Mouse (Mus musculus): ENCODE data around the gene Hunk. TPM values are rescaled to one million over a fixed set of nuclear protein-coding genes. Genes with fewer than 3 reads are reported as not detected.

Gene Hunk
- polyA plus RNA-seq, 1 experiment = 0.40 TPM

- no peak overlapping the region for H3K27ac ChIP-seq (ENCODE audit: insufficient read depth, low read length)
- peaks cover 5% of the 10 kb centered on the region; the same call in 1 of the 2 replicates for H3K4me1 ChIP-seq (ENCODE audit: control insufficient read depth, insufficient read depth, insufficient read length)
- peaks cover 21% of the 10 kb centered on the region for H3K27me3 ChIP-seq (ENCODE audit: control insufficient read depth, insufficient read depth, low read length)
- H3K36me3 ChIP-seq (ENCODE audit: control insufficient read depth, insufficient read depth, low read length) = no peaks in the 10 kb centered on the region
- H3K4me3 ChIP-seq (ENCODE audit: extremely low read depth, insufficient read depth, insufficient read length) = no peak overlapping the region
- TF ChIP-seq POLR2A (IDR thresholded peaks at IDR 0.05; ENCODE audit: low read depth, low read length) (no peak), CTCF (IDR thresholded peaks at IDR 0.05; ENCODE audit: extremely low read depth, insufficient read depth, insufficient read length, insufficient replicate concordance) (no peak)
- WGBS = 80% methylated on average over 15 of the region's 15 CpGs
- no peak for DNase-seq (ENCODE audit: low read depth in 1 of 2, low spot score in 2 of 2)
These were observed 3.4 kb downstream of the Hunk start for GRCm38 (mm10) chr16:90389103-90389750.

GRCm38 (mm10) chr16:90390731-90391130 is 4.9 kb downstream of the Hunk start:
- Histone ChIP-seq H3K4me1 (ENCODE audit: control insufficient read depth, insufficient read depth, insufficient read length) (peaks cover 5% of the 10 kb centered on the region; the same call in 1 of the 2 replicates), H3K36me3 (ENCODE audit: control insufficient read depth, insufficient read depth, low read length) (no peaks in the 10 kb centered on the region), H3K27me3 (ENCODE audit: control insufficient read depth, insufficient read depth, low read length) (peaks cover 16% of the 10 kb centered on the region), H3K27ac (ENCODE audit: insufficient read depth, low read length) (no peak overlapping the region), H3K4me3 (ENCODE audit: extremely low read depth, insufficient read depth, insufficient read length) (no peak overlapping the region)
- no peak for DNase-seq (ENCODE audit: low read depth in 1 of 2, low spot score in 2 of 2)
- WGBS = 67% methylated on average over 16 of the region's 16 CpGs
- no peak for TF ChIP-seq POLR2A (IDR thresholded peaks at IDR 0.05; ENCODE audit: low read depth, low read length)
- TF ChIP-seq CTCF (IDR thresholded peaks at IDR 0.05; ENCODE audit: extremely low read depth, insufficient read depth, insufficient read length, insufficient replicate concordance) = no peak

- H3K36me3 ChIP-seq (ENCODE audit: control insufficient read depth, insufficient read depth, low read length) = no peaks in the 10 kb centered on the region
- WGBS = 91% methylated on average over 4 of the region's 4 CpGs
- H3K4me3 ChIP-seq (ENCODE audit: extremely low read depth, insufficient read depth, insufficient read length) = no peak overlapping the region
- H3K27me3 ChIP-seq (ENCODE audit: control insufficient read depth, insufficient read depth, low read length) = no peaks in the 10 kb centered on the region; the same call in 1 of the 2 replicates
- no peak overlapping the region for H3K27ac ChIP-seq (ENCODE audit: insufficient read depth, low read length)
- H3K4me1 ChIP-seq (ENCODE audit: control insufficient read depth, insufficient read depth, insufficient read length) = no peaks in the 10 kb centered on the region; the same call in 1 of the 2 replicates
- no peak for TF ChIP-seq CTCF (IDR thresholded peaks at IDR 0.05; ENCODE audit: extremely low read depth, insufficient read depth, insufficient read length, insufficient replicate concordance)
- TF ChIP-seq POLR2A (IDR thresholded peaks at IDR 0.05; ENCODE audit: low read depth, low read length) = no peak
- no peak for DNase-seq (ENCODE audit: low read depth in 1 of 2, low spot score in 2 of 2)
These were observed 8.9 kb downstream of the Hunk start for GRCm38 (mm10) chr16:90394761-90395160.

- TF ChIP-seq POLR2A (IDR thresholded peaks at IDR 0.05; ENCODE audit: low read depth, low read length) = no peak
- no peak for TF ChIP-seq CTCF (IDR thresholded peaks at IDR 0.05; ENCODE audit: extremely low read depth, insufficient read depth, insufficient read length, insufficient replicate concordance)
- no peak overlapping the region for H3K4me3 ChIP-seq (ENCODE audit: extremely low read depth, insufficient read depth, insufficient read length)
- H3K36me3 ChIP-seq (ENCODE audit: control insufficient read depth, insufficient read depth, low read length) = no peaks in the 10 kb centered on the region
- H3K27me3 ChIP-seq (ENCODE audit: control insufficient read depth, insufficient read depth, low read length) = no peaks in the 10 kb centered on the region; the same call in 1 of the 2 replicates
- DNase-seq (ENCODE audit: low read depth in 1 of 2, low spot score in 2 of 2) = no peak
- H3K27ac ChIP-seq (ENCODE audit: insufficient read depth, low read length) = no peak overlapping the region
- WGBS = 36% methylated on average over 11 of the region's 11 CpGs
- no peaks in the 10 kb centered on the region; the same call in 1 of the 2 replicates for H3K4me1 ChIP-seq (ENCODE audit: control insufficient read depth, insufficient read depth, insufficient read length)
These were observed 10.3 kb downstream of the Hunk start for GRCm38 (mm10) chr16:90395996-90396556.

- TF ChIP-seq CTCF (IDR thresholded peaks at IDR 0.05; ENCODE audit: extremely low read depth, insufficient read depth, insufficient read length, insufficient replicate concordance) = no peak
- TF ChIP-seq POLR2A (IDR thresholded peaks at IDR 0.05; ENCODE audit: low read depth, low read length) = no peak
- no peak overlapping the region for H3K27ac ChIP-seq (ENCODE audit: insufficient read depth, low read length)
- no peak overlapping the region for H3K4me3 ChIP-seq (ENCODE audit: extremely low read depth, insufficient read depth, insufficient read length)
- H3K4me1 ChIP-seq (ENCODE audit: control insufficient read depth, insufficient read depth, insufficient read length) = no peaks in the 10 kb centered on the region; the same call in 1 of the 2 replicates
- WGBS = 1% methylated on average over 2 of the region's 2 CpGs
- H3K27me3 ChIP-seq (ENCODE audit: control insufficient read depth, insufficient read depth, low read length) = no peaks in the 10 kb centered on the region
- no peaks in the 10 kb centered on the region for H3K36me3 ChIP-seq (ENCODE audit: control insufficient read depth, insufficient read depth, low read length)
- no peak for DNase-seq (ENCODE audit: low read depth in 1 of 2, low spot score in 2 of 2)
These were observed 11.1 kb downstream of the Hunk start for GRCm38 (mm10) chr16:90396882-90397281.

- DNase-seq (ENCODE audit: low read depth in 1 of 2, low spot score in 2 of 2) = no peak
- Histone ChIP-seq H3K36me3 (ENCODE audit: control insufficient read depth, insufficient read depth, low read length) (no peaks in the 10 kb centered on the region), H3K4me1 (ENCODE audit: control insufficient read depth, insufficient read depth, insufficient read length) (no peaks in the 10 kb centered on the region; the same call in 1 of the 2 replicates), H3K27ac (ENCODE audit: insufficient read depth, low read length) (no peak overlapping the region), H3K27me3 (ENCODE audit: control insufficient read depth, insufficient read depth, low read length) (no peaks in the 10 kb centered on the region), H3K4me3 (ENCODE audit: extremely low read depth, insufficient read depth, insufficient read length) (no peak overlapping the region)
- 49% methylated on average over 9 of the region's 9 CpGs for WGBS
- no peak for TF ChIP-seq POLR2A (IDR thresholded peaks at IDR 0.05; ENCODE audit: low read depth, low read length)
- no peak for TF ChIP-seq CTCF (IDR thresholded peaks at IDR 0.05; ENCODE audit: extremely low read depth, insufficient read depth, insufficient read length, insufficient replicate concordance)
These were observed 14.5 kb downstream of the Hunk start for GRCm38 (mm10) chr16:90400314-90400713.
